Mouse (Mus musculus) embryo, embryonic 11 days (tissue): ENCODE data around the gene Tmem106c.

ENCODE experiments used
- DNase-seq: peaks from one replicate; pipeline ENCODE4 v3.0.0-alpha.2; 2015

The Tmem106c gene

DNA sequence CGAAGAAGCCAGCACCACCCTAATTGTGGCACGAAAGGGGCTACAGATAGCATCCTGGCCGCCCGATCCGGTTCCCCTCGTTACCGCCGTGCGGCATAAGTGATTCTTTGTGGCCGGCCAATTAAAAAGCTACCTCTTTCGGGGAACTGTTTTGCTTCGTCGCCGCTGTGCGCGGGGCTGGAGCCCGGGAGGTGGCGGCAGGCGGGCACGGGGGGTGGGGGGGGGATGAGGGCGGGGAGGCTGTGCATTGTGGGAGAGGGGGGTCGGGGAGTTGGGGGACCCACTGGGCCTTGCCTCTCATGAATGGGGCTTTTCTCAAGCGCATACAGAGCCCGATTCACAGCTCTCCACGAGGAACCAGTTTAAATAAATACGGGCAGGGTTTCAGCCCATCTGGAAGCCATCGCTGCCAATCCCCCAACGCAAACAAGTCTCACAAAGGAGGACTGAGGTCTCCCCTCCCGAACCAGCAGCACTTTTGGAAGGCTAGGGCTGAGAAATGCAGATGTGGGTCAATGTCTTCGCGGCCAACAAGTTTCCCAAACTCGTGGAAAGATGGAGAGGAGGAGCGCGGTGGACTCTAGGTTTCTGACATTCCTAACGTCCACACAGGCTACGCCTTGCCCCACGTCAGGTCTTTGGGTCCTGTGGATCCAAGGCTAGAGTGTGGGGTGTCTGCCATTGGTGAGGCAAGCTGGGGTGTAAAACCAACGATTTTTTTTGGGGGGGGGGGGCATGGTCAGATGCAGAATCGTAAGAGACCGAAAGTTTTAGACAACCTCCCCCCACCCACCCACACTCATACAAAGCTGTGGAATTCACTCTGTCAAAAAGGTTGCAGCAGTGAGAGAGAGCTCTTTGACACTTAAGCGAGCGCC is 38.4 kb downstream of the Tmem106c start:
- DNase-seq, result peak; percentile 86

DNA sequence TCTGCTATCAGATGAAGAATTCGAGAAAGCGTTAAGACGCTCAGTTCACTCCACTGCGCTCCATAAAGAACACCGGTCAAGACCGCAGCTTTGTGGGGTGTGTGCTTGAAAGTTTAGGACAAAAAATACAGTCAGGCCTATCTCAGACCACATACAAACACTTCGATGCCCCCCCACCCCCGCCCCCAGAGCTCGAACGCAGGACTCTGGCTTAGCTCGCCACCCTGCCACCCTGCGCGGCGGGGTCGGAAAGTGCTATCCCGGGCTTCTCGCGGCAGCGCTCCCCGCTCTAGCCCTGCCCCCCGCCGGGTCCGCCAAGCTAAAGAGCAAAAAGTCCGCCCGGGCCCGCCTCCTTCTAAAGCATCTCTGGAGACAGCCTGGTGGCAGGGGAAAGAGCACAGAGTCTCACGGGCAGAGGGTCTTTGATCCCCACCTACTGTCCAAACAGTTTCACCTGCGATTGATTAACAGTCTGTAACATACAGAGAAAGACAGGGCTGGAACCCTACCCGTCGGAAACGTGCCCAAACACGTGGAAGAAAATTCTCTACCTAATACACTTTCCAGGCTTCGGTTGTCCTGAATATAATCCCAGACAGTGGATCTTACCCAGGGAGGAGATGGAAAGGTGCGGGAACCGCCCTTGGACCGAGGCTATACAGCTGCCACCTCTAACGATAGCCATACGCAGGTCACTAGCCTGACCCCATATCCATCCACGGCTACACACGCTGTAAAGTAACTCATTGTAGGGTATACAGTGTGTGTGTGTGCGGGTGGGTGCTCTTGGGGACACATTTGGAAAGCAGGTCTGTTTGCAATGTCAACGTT is 39.2 kb downstream of the Tmem106c start:
- peak; percentile 87 for DNase-seq

DNA sequence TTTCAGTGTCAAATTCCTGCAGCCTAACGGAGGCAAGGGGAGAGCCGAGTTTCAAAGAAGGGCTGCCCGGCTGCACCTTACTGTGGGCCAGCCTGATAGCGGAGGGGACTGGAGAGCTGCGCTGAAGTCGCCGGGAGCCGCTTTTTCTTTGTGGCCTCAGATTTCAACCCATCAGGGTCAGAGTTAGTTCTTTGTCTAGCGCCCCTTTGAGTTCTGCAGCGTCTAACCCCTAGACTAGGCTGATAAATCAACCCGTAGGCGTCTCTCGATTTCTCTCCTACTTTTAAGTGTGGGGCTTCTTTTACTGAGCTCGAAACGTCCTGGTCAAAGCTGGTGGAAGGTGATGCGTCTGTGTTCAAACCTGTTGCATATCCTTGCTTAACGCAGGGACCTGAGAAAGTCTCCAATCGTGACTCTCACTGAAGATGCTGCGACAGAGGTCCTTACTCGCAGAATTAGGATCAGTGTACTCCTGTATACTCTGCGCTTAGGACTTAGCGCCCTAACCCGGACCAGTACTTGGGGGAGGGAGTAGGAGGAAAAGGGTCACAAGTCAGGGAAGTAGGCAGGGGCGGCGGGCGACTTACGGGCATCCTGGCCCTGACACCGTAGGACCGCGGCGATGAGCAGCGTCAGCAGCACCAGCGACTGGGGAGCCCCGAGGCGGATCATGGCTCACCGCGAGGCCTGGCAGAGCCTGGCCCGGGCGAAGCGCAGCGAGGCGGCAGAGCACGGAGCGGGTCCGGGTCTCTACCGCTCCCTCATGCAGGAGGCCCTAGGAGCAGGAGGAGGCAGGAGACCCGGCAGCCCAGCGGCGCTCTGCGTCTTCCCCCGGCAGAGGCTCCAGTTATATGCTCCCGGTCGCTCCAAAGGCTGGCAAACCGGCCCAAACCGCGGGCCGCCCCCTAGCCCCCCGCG is 40.1 kb downstream of the Tmem106c start, which contains the start of gene Col2a1:
Gene Col2a1, minus strand, starts transcription at position 874 of the 918 bp plus-strand sequence.
- peak; percentile 89 for DNase-seq

DNA sequence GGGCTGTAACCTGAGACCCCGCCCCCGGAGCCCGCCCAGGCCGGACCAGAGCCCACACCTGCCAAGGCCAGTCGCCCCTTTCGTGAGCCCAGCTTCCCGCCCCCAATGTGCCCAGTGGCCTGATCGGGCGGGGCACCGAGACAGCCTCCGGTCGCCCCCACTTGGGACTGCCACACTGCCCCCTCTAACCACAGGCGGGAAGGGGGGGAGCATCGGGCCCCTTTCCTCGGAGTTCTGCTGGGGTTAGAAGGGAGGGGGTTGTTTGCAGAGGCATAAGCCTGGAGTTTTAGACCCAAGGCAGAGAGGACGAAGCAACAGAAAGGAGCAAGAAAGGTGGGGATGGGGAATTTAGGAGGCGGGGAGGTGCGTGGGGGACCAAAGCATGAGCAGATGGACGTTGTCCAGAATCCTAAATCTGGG is 40.8 kb downstream of the Tmem106c start:
- no peak for DNase-seq

DNA sequence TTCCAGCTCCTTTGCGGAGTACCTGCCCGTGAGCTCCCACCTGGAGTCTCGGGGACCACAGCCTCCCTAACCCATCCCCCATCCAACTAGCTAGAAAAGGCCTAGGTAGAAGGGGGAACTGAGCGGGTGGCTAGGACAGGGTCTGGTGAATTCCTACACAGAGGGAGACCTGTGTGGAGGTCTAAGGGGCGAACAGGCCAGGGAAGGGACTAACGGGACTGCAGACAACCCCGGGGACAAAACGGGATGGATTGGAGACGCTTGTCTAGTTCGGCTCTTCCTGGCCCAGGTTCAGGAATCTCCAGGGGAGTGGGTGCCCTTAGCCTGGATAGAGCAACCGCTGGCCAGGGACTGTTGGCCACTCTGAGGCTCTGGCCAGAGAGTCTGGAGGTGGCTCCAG is 41.2 kb downstream of the Tmem106c start:
- peak; percentile 36 for DNase-seq

DNA sequence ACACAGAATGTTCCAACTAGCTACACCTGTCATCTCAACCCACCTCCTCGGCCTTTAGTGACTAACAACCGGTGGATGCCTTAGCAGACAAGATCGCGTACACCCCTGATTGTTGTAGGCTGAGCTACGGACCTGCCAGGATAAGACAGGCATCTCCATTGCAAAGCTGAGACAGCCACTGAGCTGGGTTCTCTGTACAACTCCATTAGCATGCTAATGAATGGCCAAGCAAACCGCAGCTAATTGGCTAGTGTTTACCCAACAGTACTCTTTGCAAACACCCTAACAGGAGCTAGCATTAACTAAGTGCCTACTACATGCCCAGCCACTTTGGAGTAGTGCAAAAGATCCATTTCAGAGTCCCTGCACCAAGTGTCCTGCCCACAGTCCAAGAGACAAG is 48.8 kb downstream of the Tmem106c start:
- no peak for DNase-seq

DNA sequence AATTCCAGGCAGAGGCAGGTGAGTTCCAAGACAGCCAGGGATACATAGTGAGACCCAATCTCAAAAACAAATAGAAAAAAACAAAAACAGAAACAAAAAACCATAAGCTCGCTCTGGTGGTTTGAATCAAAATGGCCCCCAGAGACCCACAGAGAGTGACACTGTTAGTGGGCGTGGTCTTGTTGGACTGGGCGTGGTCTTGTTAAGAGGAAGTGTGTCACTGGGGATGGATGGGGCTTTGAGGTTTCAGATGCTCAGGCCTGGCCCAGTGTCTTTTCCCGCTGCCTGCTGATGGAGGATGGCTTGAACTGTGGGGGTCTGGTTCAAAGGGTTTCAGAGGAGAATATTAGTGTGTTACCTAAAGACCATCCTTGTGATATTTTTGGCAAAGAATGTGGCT is 53.9 kb downstream of the Tmem106c start:
- peak; percentile 39 for DNase-seq

DNA sequence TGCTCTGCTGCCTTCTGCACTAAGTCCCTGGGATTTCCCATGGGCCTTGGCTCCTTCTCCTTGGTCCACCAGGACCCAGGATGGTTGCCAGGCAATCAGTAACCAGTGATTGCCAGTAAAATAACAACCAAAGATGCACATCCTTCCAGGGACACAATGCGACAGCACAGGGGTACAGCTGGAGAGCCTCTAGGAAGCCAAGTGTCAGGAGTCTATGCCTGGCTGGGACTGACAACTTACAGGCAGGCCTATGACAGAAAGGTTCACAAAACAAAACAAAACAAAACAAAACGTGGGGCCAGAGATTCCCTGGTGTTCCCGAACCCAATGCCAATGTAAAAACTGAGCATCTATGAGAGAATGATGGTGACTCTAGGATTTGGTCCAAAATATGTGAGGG is 55.0 kb downstream of the Tmem106c start:
- no peak for DNase-seq
